Mouse (Mus musculus): ENCODE results near the gene Emc3. TPM values are rescaled to one million over a fixed set of nuclear protein-coding genes. Genes with fewer than 3 reads are reported as not detected.

Gene Emc3
- polyA plus RNA-seq, 1 experiment from 2014 or later: 106 TPM

GRCm38 (mm10) chr6:113523420-113523819, 8.0 kb downstream of the Emc3 start:
- no peaks in the 10 kb centered on the region for H3K9me3 ChIP-seq (ENCODE audit: control insufficient read depth, low read length)
- no peak overlapping the region for H3K27ac ChIP-seq (ENCODE audit: low read length)
- no peaks in the 10 kb centered on the region for H3K27me3 ChIP-seq (replicated peaks; ENCODE audit: control insufficient read depth, insufficient read depth, low read length)
- peaks cover 19% of the 10 kb centered on the region for H3K36me3 ChIP-seq (ENCODE audit: control insufficient read depth, insufficient read depth)
- WGBS: 92% methylated on average over 8 of the region's 8 CpGs
- no peaks in the 10 kb centered on the region for H3K4me1 ChIP-seq (replicated peaks; ENCODE audit: control insufficient read depth, insufficient read depth, low read length)
- no peak for ATAC-seq
- H3K9ac ChIP-seq (replicated peaks; ENCODE audit: low read depth, low read length): no peak overlapping the region
- H3K4me3 ChIP-seq (replicated peaks; ENCODE audit: low read length): no peak overlapping the region
- no peak overlapping the region for H3K4me2 ChIP-seq (ENCODE audit: low read length)

- Histone ChIP-seq H3K36me3 (ENCODE audit: control insufficient read depth, insufficient read depth) (peaks cover 29% of the 10 kb centered on the region), H3K27me3 (replicated peaks; ENCODE audit: control insufficient read depth, insufficient read depth, low read length) (no peaks in the 10 kb centered on the region), H3K9me3 (ENCODE audit: control insufficient read depth, low read length) (no peaks in the 10 kb centered on the region), H3K4me1 (replicated peaks; ENCODE audit: control insufficient read depth, insufficient read depth, low read length) (no peaks in the 10 kb centered on the region), H3K27ac (ENCODE audit: low read length) (no peak overlapping the region), H3K9ac (replicated peaks; ENCODE audit: low read depth, low read length) (no peak overlapping the region), H3K4me3 (replicated peaks; ENCODE audit: low read length) (no peak overlapping the region), H3K4me2 (ENCODE audit: low read length) (no peak overlapping the region)
- 97% methylated on average over 1 of the region's 1 CpGs for WGBS
- ATAC-seq: no peak
Measured at GRCm38 (mm10) chr6:113522310-113522709, 9.1 kb downstream of the Emc3 start.

DNA sequence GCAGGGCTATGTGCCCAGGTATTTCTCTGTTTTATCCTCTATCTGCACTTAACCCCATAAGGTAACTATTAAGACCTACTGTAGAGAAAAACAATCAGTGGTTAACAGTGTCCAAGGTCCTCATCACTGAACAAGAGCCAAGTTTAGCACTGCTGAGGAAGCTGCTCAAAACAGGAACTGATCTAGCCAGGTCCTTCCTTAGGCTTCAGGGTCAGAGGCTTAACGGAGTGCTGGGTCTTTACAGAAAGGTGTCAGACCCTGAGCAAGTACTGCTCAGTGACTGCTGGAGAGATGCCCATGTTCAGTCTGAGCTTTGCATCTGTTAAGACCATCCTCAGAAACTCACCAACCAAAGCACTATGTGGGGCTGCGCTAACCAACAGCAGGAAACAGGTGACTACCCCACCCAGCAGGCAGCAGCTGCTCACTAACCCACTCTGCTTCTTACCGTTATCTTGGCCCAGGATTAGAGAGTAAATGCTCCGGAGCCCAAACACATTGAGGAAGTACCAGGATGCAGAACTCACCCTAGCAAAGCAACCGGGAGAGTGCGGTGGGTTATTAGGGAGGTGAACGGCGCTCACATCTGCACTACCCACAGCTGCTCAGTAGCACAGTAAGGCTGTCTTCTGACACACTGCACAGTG, 13.9 kb downstream of the Emc3 start:
- no peak for ATAC-seq
- H3K4me3 ChIP-seq (replicated peaks; ENCODE audit: low read length): no peak overlapping the region
- H3K9me3 ChIP-seq (ENCODE audit: control insufficient read depth, low read length): no peaks in the 10 kb centered on the region
- no peaks in the 10 kb centered on the region for H3K4me1 ChIP-seq (replicated peaks; ENCODE audit: control insufficient read depth, insufficient read depth, low read length)
- WGBS: 96% methylated on average over 8 of the region's 8 CpGs
- no peaks in the 10 kb centered on the region for H3K27me3 ChIP-seq (replicated peaks; ENCODE audit: control insufficient read depth, insufficient read depth, low read length)
- no peak overlapping the region for H3K4me2 ChIP-seq (ENCODE audit: low read length)
- H3K27ac ChIP-seq (ENCODE audit: low read length): no peak overlapping the region
- no peak overlapping the region for H3K9ac ChIP-seq (replicated peaks; ENCODE audit: low read depth, low read length)
- H3K36me3 ChIP-seq (ENCODE audit: control insufficient read depth, insufficient read depth): peaks cover 68% of the 10 kb centered on the region

DNA sequence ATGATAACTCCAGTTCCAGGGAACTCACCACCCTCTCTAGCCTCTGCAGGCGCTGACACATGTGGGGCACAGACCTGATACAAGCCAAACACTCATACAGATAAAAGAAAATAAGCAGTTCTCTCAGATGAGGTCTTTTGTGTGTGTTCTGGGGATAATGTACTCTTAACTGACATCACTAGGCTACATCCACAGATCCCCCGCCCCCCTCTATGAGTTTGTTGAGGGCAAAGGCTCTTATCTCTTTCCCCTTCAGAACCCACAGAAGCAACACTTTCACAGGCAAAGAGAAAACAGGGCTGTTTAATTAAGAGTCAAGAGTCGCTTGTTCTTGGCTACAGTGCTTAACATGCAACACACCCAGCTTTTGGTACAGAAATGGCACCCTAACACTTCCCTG, 16.9 kb downstream of the Emc3 start:
- H3K4me1 ChIP-seq (replicated peaks; ENCODE audit: control insufficient read depth, insufficient read depth, low read length): no peaks in the 10 kb centered on the region
- H3K4me3 ChIP-seq (replicated peaks; ENCODE audit: low read length): no peak overlapping the region
- ATAC-seq: no peak
- H3K9me3 ChIP-seq (ENCODE audit: control insufficient read depth, low read length): no peaks in the 10 kb centered on the region
- H3K4me2 ChIP-seq (ENCODE audit: low read length): no peak overlapping the region
- no peaks in the 10 kb centered on the region for H3K27me3 ChIP-seq (replicated peaks; ENCODE audit: control insufficient read depth, insufficient read depth, low read length)
- peaks cover 59% of the 10 kb centered on the region for H3K36me3 ChIP-seq (ENCODE audit: control insufficient read depth, insufficient read depth)
- no peak overlapping the region for H3K9ac ChIP-seq (replicated peaks; ENCODE audit: low read depth, low read length)
- 95% methylated on average over 3 of the region's 3 CpGs for WGBS
- H3K27ac ChIP-seq (ENCODE audit: low read length): no peak overlapping the region

GRCm38 (mm10) chr6:113513944-113514343, 17.5 kb downstream of the Emc3 start:
- H3K9me3 ChIP-seq (ENCODE audit: control insufficient read depth, low read length): no peaks in the 10 kb centered on the region
- no peak for ATAC-seq
- 93% methylated on average over 6 of the region's 6 CpGs for WGBS
- H3K4me1 ChIP-seq (replicated peaks; ENCODE audit: control insufficient read depth, insufficient read depth, low read length): no peaks in the 10 kb centered on the region
- peaks cover 53% of the 10 kb centered on the region for H3K36me3 ChIP-seq (ENCODE audit: control insufficient read depth, insufficient read depth)
- H3K27me3 ChIP-seq (replicated peaks; ENCODE audit: control insufficient read depth, insufficient read depth, low read length): no peaks in the 10 kb centered on the region
- no peak overlapping the region for H3K27ac ChIP-seq (ENCODE audit: low read length)
- no peak overlapping the region for H3K9ac ChIP-seq (replicated peaks; ENCODE audit: low read depth, low read length)
- no peak overlapping the region for H3K4me2 ChIP-seq (ENCODE audit: low read length)
- no peak overlapping the region for H3K4me3 ChIP-seq (replicated peaks; ENCODE audit: low read length)

DNA sequence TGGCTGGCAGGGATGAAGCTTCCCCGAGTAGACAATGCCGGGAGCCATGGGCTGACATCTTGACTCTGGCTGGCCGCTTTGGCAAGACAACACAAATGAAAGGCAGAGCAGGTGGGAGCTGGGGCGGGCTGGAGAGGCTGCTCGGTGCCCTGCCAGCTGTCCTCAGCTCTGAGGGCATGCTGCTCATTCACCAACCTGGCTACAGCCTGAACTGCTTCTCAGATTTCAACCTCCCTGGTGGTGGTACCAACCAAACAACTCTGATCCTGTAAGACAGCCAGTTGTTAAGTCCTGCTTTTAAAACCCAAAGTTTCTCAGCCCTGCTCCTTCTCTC, 22.5 kb downstream of the Emc3 start:
- Histone ChIP-seq H3K9ac (replicated peaks; ENCODE audit: low read depth, low read length) (no peak overlapping the region), H3K4me3 (replicated peaks; ENCODE audit: low read length) (no peak overlapping the region), H3K4me1 (replicated peaks; ENCODE audit: control insufficient read depth, insufficient read depth, low read length) (no peaks in the 10 kb centered on the region), H3K4me2 (ENCODE audit: low read length) (no peak overlapping the region), H3K36me3 (ENCODE audit: control insufficient read depth, insufficient read depth) (peaks cover 7% of the 10 kb centered on the region), H3K27me3 (replicated peaks; ENCODE audit: control insufficient read depth, insufficient read depth, low read length) (no peaks in the 10 kb centered on the region), H3K27ac (ENCODE audit: low read length) (no peak overlapping the region), H3K9me3 (ENCODE audit: control insufficient read depth, low read length) (no peaks in the 10 kb centered on the region)
- 42% methylated on average over 5 of the region's 5 CpGs for WGBS
- no peak for ATAC-seq

GRCm38 (mm10) chr6:113508272-113508946, 23.0 kb downstream of the Emc3 start:
- WGBS: 60% methylated on average over 7 of the region's 7 CpGs
- H3K27ac ChIP-seq (ENCODE audit: low read length): no peak overlapping the region

GRCm38 (mm10) chr6:113507130-113507529, 24.3 kb downstream of the Emc3 start:
- no peaks in the 10 kb centered on the region for H3K4me1 ChIP-seq (replicated peaks; ENCODE audit: control insufficient read depth, insufficient read depth, low read length)
- H3K9me3 ChIP-seq (ENCODE audit: control insufficient read depth, low read length): no peaks in the 10 kb centered on the region
- no peaks in the 10 kb centered on the region for H3K27me3 ChIP-seq (replicated peaks; ENCODE audit: control insufficient read depth, insufficient read depth, low read length)
- no peak overlapping the region for H3K9ac ChIP-seq (replicated peaks; ENCODE audit: low read depth, low read length)
- H3K4me3 ChIP-seq (replicated peaks; ENCODE audit: low read length): no peak overlapping the region
- no peak for ATAC-seq
- H3K36me3 ChIP-seq (ENCODE audit: control insufficient read depth, insufficient read depth): no peaks in the 10 kb centered on the region
- H3K27ac ChIP-seq (ENCODE audit: low read length): no peak overlapping the region
- no peak overlapping the region for H3K4me2 ChIP-seq (ENCODE audit: low read length)

More at GRCm38 (mm10) chr6:113508272-113508946, 23.0 kb downstream of the Emc3 start:
- no peak overlapping the region for H3K4me3 ChIP-seq (replicated peaks; ENCODE audit: low read length)
- no peaks in the 10 kb centered on the region for H3K9me3 ChIP-seq (ENCODE audit: control insufficient read depth, low read length)
- H3K9ac ChIP-seq (replicated peaks; ENCODE audit: low read depth, low read length): no peak overlapping the region
- ATAC-seq: no peak
- H3K4me1 ChIP-seq (replicated peaks; ENCODE audit: control insufficient read depth, insufficient read depth, low read length): no peaks in the 10 kb centered on the region
- H3K36me3 ChIP-seq (ENCODE audit: control insufficient read depth, insufficient read depth): peaks cover 2% of the 10 kb centered on the region; the same call in 1 of the 2 replicates
- H3K27me3 ChIP-seq (replicated peaks; ENCODE audit: control insufficient read depth, insufficient read depth, low read length): no peaks in the 10 kb centered on the region
- H3K4me2 ChIP-seq (ENCODE audit: low read length): no peak overlapping the region

DNA sequence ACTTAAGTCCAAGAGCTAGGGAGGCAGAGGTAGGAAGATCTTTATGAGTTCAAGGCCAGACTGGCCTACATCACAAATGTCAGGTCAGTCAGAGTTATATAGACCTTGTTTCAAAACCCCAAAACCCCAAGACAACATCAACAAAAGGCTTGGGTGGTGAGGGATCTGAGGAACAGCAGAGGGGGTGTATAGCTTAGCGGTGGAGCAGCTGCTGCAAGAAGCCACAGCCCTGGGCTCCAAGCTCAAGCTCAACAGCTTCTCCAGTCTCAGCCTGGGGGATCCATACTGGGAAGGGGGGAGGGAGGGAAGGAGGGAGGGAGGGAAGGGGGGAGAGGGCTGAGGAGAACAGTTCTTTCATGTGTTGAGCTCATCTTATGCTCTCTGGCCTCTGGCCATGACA, 25.8 kb downstream of the Emc3 start:
- Histone ChIP-seq H3K36me3 (ENCODE audit: control insufficient read depth, insufficient read depth) (no peaks in the 10 kb centered on the region), H3K4me2 (ENCODE audit: low read length) (no peak overlapping the region), H3K4me1 (replicated peaks; ENCODE audit: control insufficient read depth, insufficient read depth, low read length) (peaks cover 10% of the 10 kb centered on the region; the same call in 1 of the 2 replicates), H3K27me3 (replicated peaks; ENCODE audit: control insufficient read depth, insufficient read depth, low read length) (no peaks in the 10 kb centered on the region), H3K27ac (ENCODE audit: low read length) (no peak overlapping the region), H3K9ac (replicated peaks; ENCODE audit: low read depth, low read length) (no peak overlapping the region), H3K4me3 (replicated peaks; ENCODE audit: low read length) (no peak overlapping the region), H3K9me3 (ENCODE audit: control insufficient read depth, low read length) (no peaks in the 10 kb centered on the region)
- ATAC-seq: no peak
- WGBS: 83% methylated on average over 1 of the region's 1 CpGs

All from forebrain, embryonic 16.5 days (tissue).